Mouse (Mus musculus) cortical plate, adult 2 months (tissue): ENCODE results near the gene Zbtb16.

Experiments used
- CTCF ChIP-seq: fragments of 200-500 bp; IDR thresholded peaks from 2 replicates; pipeline ENCODE4 v1.5.1; 2011; ENCODE audit warnings: mild to moderate bottlenecking, control low read depth, low read length; ENCODE audit not compliant: insufficient read depth; ENCODE audit errors: extremely low read depth
- POLR2A ChIP-seq: fragments of 200-500 bp; IDR thresholded peaks from 2 replicates; pipeline ENCODE4 v1.6.1; 2011; ENCODE audit warnings: mild to moderate bottlenecking, low read length, control low read depth; ENCODE audit not compliant: insufficient read depth; ENCODE audit errors: extremely low read depth

GRCm38 (mm10) chr9:48649851-48650685 lies 186.0 kb downstream of the Zbtb16 start:
- TF ChIP-seq POLR2A (no peak), CTCF (no peak)
